Mouse (Mus musculus) heart, adult 8-10 months (tissue): ENCODE measurements around the gene Tppp. TPM values are rescaled to one million over a fixed set of nuclear protein-coding genes. Genes with fewer than 3 reads are reported as not detected.
"Not testable (repeated sequence)": the region's sequence is repeated elsewhere in the genome, so short reads cannot be mapped to it uniquely, and the experiment has no call there.

Experiments used
- DNase-seq: peaks from one replicate; pipeline ENCODE4 v3.0.0; 2022; ENCODE audit warnings: low spot score
- total RNA-seq, 4 experiments: library from RNA; stranded (reverse); gene quantifications; 2 replicates each; pipeline ENCODE4 v1.2.4; 2022

Gene Tppp
- total RNA-seq, 4 experiments from 2014 or later, result 13.9 to 19.6 (median 14.7) TPM

GRCm38 (mm10) chr13:74025151-74026081 is 16.2 kb downstream of the Tppp start:
- DNase-seq, result peak; percentile 59

GRCm38 (mm10) chr13:74026215-74026614 is 17.0 kb downstream of the Tppp start:
- peak; percentile 64 for DNase-seq

- no peak for DNase-seq
These were observed 18.9 kb downstream of the Tppp start for GRCm38 (mm10) chr13:74028116-74028515.

GRCm38 (mm10) chr13:74029013-74029412 is 19.8 kb downstream of the Tppp start:
- peak; percentile 38 for DNase-seq

GRCm38 (mm10) chr13:74030691-74031090 is 21.5 kb downstream of the Tppp start:
- DNase-seq, result no peak

GRCm38 (mm10) chr13:74031133-74031532 is 21.9 kb downstream of the Tppp start:
- no peak for DNase-seq

GRCm38 (mm10) chr13:74034756-74035155 is 25.5 kb downstream of the Tppp start:
- no peak for DNase-seq

- no peak for DNase-seq
These were observed 26.6 kb downstream of the Tppp start for GRCm38 (mm10) chr13:74035776-74036175.

GRCm38 (mm10) chr13:74039926-74040325 is 30.7 kb downstream of the Tppp start:
- no peak for DNase-seq

- no peak for DNase-seq
These were observed 47.0 kb downstream of the Tppp start for GRCm38 (mm10) chr13:74056194-74056593.

- DNase-seq, result no peak
These were observed 48.9 kb downstream of the Tppp start for GRCm38 (mm10) chr13:74058081-74058480.

GRCm38 (mm10) chr13:74061613-74062377 is 52.6 kb downstream of the Tppp start, which contains the start of gene Cep72:
Cep72 (minus strand) TSS chr13:74062299.
- peak; percentile 86 for DNase-seq

GRCm38 (mm10) chr13:74062378-74063128 is 53.3 kb downstream of the Tppp start:
- no peak for DNase-seq

GRCm38 (mm10) chr13:74063340-74064050 is 54.3 kb downstream of the Tppp start:
- DNase-seq, result no peak

- no peak for DNase-seq
These were observed 57.4 kb downstream of the Tppp start for GRCm38 (mm10) chr13:74066576-74066975.

GRCm38 (mm10) chr13:74071244-74071643 is 62.0 kb downstream of the Tppp start:
- DNase-seq, result not testable (repeated sequence)

- no peak for DNase-seq
These were observed 62.5 kb downstream of the Tppp start for GRCm38 (mm10) chr13:74071714-74072113.

- no peak for DNase-seq
These were observed 64.2 kb downstream of the Tppp start for GRCm38 (mm10) chr13:74073369-74073768.
